Mouse (Mus musculus): ENCODE data around the gene Setd3.

DNA sequence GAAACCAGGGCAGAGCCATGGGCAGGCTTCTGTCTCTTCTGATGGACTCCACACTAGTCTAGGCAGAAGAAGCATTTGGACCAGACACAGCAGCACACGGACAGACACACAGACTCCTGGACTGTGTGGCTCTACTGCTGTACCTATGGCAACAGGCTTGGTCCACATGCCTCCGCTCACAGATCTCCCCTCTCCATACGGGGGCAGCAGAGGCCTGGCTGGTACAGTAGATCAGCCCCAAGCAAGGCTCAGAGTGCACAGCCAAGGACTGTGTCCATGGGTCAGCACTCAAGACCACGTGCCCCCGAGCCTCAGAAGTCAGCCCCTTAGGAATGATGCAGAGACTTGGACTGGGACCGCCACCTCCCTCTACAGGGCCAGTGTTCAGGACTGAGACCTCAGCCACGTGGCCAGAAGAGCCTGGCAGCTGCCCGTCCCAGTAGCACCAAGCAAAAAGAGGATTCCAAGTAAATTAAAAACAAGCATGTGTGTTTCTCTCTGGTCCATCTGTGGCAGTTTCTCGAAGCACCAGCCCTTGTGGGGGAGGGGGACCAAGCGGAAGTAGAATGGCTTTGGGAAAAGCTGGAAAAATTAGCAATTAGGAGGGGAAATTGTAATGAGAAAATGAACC, 100.9 kb downstream of the Setd3 start:
- TF ChIP-seq POLR2A (IDR thresholded peaks at IDR 0.05; ENCODE audit: control insufficient read depth, low read depth, low read length): no peak
- TF ChIP-seq CTCF (IDR thresholded peaks at IDR 0.05; ENCODE audit: control insufficient read depth, insufficient read depth, insufficient replicate concordance, low read depth, low read length): peak; percentile 16; the same call in 1 of the 2 replicates
